In genomic region chr2:181497548-181497875, GRCm38 (mm10) we compare ENCODE assay signal across 9 mouse cellular contexts. TPM values are rescaled to one million over a fixed set of nuclear protein-coding genes. Genes with fewer than 3 reads are reported as not detected.
A peak's percentile ranks its signal among the peaks of the same experiment; 100 is the strongest.
DNase-seq lines count a peak whose midpoint lies in the region; ATAC-seq and TF ChIP-seq lines count a peak whose summit lies in the region.
"Had no signal": no experiment of that assay in that cellular context is flagged by ENCODE, and none has a peak within 500 bp of the region (broad histone marks: within the 10 kb centered on the region; RNA-seq: fewer than 3 reads in every experiment).

No protein-coding gene starts in this region.

- no peaks in the 10 kb centered on the region for H3K9me3 ChIP-seq in embryonic facial prominence, embryonic 14.5 days (ENCODE audit: control insufficient read depth, low read length)
- H3K9me3 ChIP-seq in neural tube, embryonic 15.5 days (replicated peaks): no peaks in the 10 kb centered on the region

- no peak for TF ChIP-seq CTCF in Patski (IDR thresholded peaks at IDR 0.05)

- CTCF ChIA-PET in Patski (lab: Charles Lee): interaction anchor here (1.1 to 3.6 kb wide), 8 partner anchors 12 to 108 kb away, joined by 3 to 44 read pairs (median 7); partner anchors contain the start of gene Dnajc5

- DNase-seq in A20 (ENCODE audit: low read depth, low spot score) (peak; percentile 74), Patski (ENCODE audit: low read depth, low spot score) (peak; percentile 43)
- peak; percentile 83 for DNase-seq in embryonic facial prominence, embryonic 14.5 days (ENCODE audit: low spot score)
- DNase-seq in heart, adult 9 months (ENCODE audit: low spot score in 2 of 2): peak; percentile 77 to 78
- peak; percentile 61 to 75 for DNase-seq in kidney, adult 8-10 months
- peak; percentile 81 to 87 for DNase-seq in lung, adult 18-20 months
- peak; percentile 29 to 42 for DNase-seq in thymus, postnatal 10 days (ENCODE audit: low spot score in 2 of 2)

- H3K9ac ChIP-seq in embryonic facial prominence, embryonic 14.5 days (ENCODE audit: low read depth, low read length): peak overlapping the region; percentile 97
- peak overlapping the region; percentile 96 for H3K9ac ChIP-seq in neural tube, embryonic 15.5 days (replicated peaks)

- WGBS in embryonic facial prominence, embryonic 14.5 days: 0% methylated on average over 12 of the region's 12 CpGs
- under 1% methylated on average over 12 of the region's 12 CpGs for WGBS in neural tube, embryonic 15.5 days

- H3K4me3 ChIP-seq in embryonic facial prominence, embryonic 14.5 days (ENCODE audit: low read depth, low read length): peak overlapping the region; percentile 96
- peak overlapping the region; percentile 92 for H3K4me3 ChIP-seq in neural tube, embryonic 15.5 days (replicated peaks)

- peaks cover 9% of the 10 kb centered on the region; the same call in 1 of the 2 replicates for H3K4me1 ChIP-seq in embryonic facial prominence, embryonic 14.5 days (ENCODE audit: control insufficient read depth, insufficient read depth, low read length)
- H3K4me1 ChIP-seq in neural tube, embryonic 15.5 days: peaks cover 21% of the 10 kb centered on the region

- peak overlapping the region; percentile 93 for H3K27ac ChIP-seq in embryonic facial prominence, embryonic 14.5 days (replicated peaks; ENCODE audit: low read depth, low read length)
- H3K27ac ChIP-seq in neural tube, embryonic 15.5 days (replicated peaks): peak overlapping the region; percentile 93

- peak overlapping the region; percentile 86 for H3K4me2 ChIP-seq in embryonic facial prominence, embryonic 14.5 days (ENCODE audit: low read depth, low read length)
- H3K4me2 ChIP-seq in neural tube, embryonic 15.5 days: peak overlapping the region; percentile 95

- no peaks in the 10 kb centered on the region for H3K27me3 ChIP-seq in Patski
- H3K27me3 ChIP-seq in embryonic facial prominence, embryonic 14.5 days (replicated peaks; ENCODE audit: control insufficient read depth, insufficient read depth, low read length): no peaks in the 10 kb centered on the region
- no peaks in the 10 kb centered on the region for H3K27me3 ChIP-seq in neural tube, embryonic 15.5 days (replicated peaks)

- peaks cover 27% of the 10 kb centered on the region for H3K36me3 ChIP-seq in embryonic facial prominence, embryonic 14.5 days (ENCODE audit: control insufficient read depth, insufficient read depth, low read length)
- peaks cover 28% of the 10 kb centered on the region for H3K36me3 ChIP-seq in neural tube, embryonic 15.5 days

- in situ Hi-C loops in Patski (cut with MboI; ENCODE audit: low pct_unique_long_range_greater_than_20kb): no loop called here

- POLR2A ChIA-PET in Patski (lab: Charles Lee): interaction anchor here (0.6 kb wide), 1 partner anchor 14 kb away, joined by 3 read pairs; no protein-coding TSS in a partner anchor

- ATAC-seq in Patski: peak; percentile 81
- peak; percentile 73 for ATAC-seq in embryonic facial prominence, embryonic 14.5 days (ENCODE audit: low read depth)
- ATAC-seq in neural tube, embryonic 15.5 days (ENCODE audit: low FRiP score): peak; percentile 29

RNA-seq across cellular contexts. Expression of gene Tpd52l2, which starts 0.6 kb away (rescaled TPM):
- polyA plus RNA-seq in Patski (2021): 179 TPM
- 159 and 164 TPM in 2 replicates for polyA plus RNA-seq in embryonic facial prominence, embryonic 14.5 days (2014; fragmentation: Nextera tagmentation; extraction: Ambion mirVana)
- 112 and 113 TPM in 2 replicates for polyA plus RNA-seq in neural tube, embryonic 15.5 days (2015; fragmentation: Nextera tagmentation; extraction: Ambion mirVana)

RNA-seq across cellular contexts. Expression of gene Abhd16b, which starts 4.5 kb away (rescaled TPM):
- polyA plus RNA-seq in Patski (2021): 1.0 TPM
- polyA plus RNA-seq in embryonic facial prominence, embryonic 14.5 days (2014; fragmentation: Nextera tagmentation; extraction: Ambion mirVana): 0.21 and 0.22 TPM in 2 replicates
- polyA plus RNA-seq in neural tube, embryonic 15.5 days (2015; fragmentation: Nextera tagmentation; extraction: Ambion mirVana): 0.12 and 0.13 TPM in 2 replicates
- polyA plus RNA-seq: frontal cortex, adult 2 months had no signal

RNA-seq across cellular contexts. Expression of gene Dnajc5, which starts 22.8 kb away (rescaled TPM):
- polyA plus RNA-seq in Patski (2021): 110 TPM
- 80.4 and 84.2 TPM in 2 replicates for polyA plus RNA-seq in embryonic facial prominence, embryonic 14.5 days (2014; fragmentation: Nextera tagmentation; extraction: Ambion mirVana)
- 242 and 263 TPM in 2 replicates for polyA plus RNA-seq in neural tube, embryonic 15.5 days (2015; fragmentation: Nextera tagmentation; extraction: Ambion mirVana)

RNA-seq across cellular contexts. Expression of gene Zbtb46, which starts 38.3 kb away (rescaled TPM):
- polyA plus RNA-seq in Patski (2021): 9.4 TPM
- polyA plus RNA-seq in embryonic facial prominence, embryonic 14.5 days (2014; fragmentation: Nextera tagmentation; extraction: Ambion mirVana): 5.7 and 5.9 TPM in 2 replicates
- polyA plus RNA-seq in neural tube, embryonic 15.5 days (2015; fragmentation: Nextera tagmentation; extraction: Ambion mirVana): 18.5 and 19.7 TPM in 2 replicates

Comparison
In these comparisons a context has a peak if more than half of its experiments do, and no peak if none do; other contexts are left out.
1. Peak in every context shown above with its lines: DNase-seq, ATAC-seq, H3K4me3 ChIP-seq and H3K27ac ChIP-seq.
2. ATAC-seq: peak in every context shown above with its lines; median percentile 81 in Patski; 73 in embryonic facial prominence, embryonic 14.5 days; 29 in neural tube, embryonic 15.5 days.